Mouse (Mus musculus): ENCODE results near the gene Elp1. TPM values are rescaled to one million over a fixed set of nuclear protein-coding genes. Genes with fewer than 3 reads are reported as not detected.

Elp1 gene
- polyA plus RNA-seq, 1 experiment from 2014 or later, result 96.8 TPM

DNA sequence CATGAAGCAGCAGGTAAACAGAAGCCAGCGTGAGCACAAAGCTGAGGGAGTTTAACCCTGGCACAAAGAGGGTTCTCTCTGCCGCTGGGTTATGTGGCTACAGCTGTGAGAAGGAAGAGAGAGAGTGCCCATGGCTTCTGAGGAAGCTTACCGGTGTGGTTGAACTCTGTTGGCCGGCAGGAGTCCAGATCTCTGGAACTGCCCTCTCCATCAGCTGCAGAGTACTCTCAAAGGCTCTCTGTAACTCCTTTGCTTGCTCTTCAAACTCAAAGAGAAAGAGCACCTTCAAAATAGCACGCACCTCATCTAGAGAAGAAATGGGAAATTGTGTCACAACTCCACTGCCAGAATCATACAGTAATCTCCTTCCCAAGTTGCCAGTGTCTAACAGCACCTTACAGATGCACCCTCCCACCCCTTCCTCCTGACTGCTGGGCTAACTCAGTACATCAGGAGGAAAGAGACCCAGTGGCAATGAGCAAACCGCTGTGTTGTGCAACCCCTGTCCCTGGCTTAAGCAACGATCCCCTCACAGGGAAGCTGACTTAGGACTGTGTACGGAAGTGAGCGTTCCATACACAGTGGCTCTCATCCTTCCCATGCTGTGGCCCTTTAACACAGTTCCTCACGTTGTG, 45.0 kb downstream of the Elp1 start:
- H3K36me3 ChIP-seq, result peaks cover 97% of the 10 kb centered on the region
- no peak for DNase-seq (ENCODE audit: low spot score)
- H3K27ac ChIP-seq, result no peak overlapping the region
- H3K4me1 ChIP-seq, result no peaks in the 10 kb centered on the region
- H3K4me3 ChIP-seq, result no peak overlapping the region
- H3K9me3 ChIP-seq (replicated peaks), result no peaks in the 10 kb centered on the region
- no peaks in the 10 kb centered on the region for H3K27me3 ChIP-seq (ENCODE audit: low read depth, poor library complexity, severe bottlenecking)
- WGBS, result 94% methylated on average over 10 of the region's 10 CpGs

DNA sequence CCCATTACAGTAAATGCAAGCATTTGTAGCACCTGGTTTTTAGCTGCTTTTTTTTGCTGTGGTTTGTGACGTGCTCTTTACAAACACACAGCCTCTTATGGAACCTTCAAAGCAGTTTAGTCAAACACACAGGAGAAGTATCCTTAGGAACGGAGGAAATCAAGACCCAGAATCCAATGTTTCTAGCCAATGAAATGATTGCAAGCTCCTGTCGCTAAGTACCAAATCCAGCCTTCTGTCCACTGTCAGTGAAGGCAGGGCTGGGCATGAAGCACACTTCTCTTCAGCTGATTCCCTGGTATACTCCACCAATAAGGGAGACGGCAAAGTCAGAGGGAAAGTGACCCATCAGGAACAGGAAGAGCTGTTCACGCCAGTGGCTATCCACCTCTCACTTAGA, 46.1 kb downstream of the Elp1 start:
- Histone ChIP-seq H3K9me3 (replicated peaks) (no peaks in the 10 kb centered on the region), H3K27me3 (ENCODE audit: low read depth, poor library complexity, severe bottlenecking) (no peaks in the 10 kb centered on the region), H3K4me1 (no peaks in the 10 kb centered on the region), H3K27ac (no peak overlapping the region), H3K4me3 (no peak overlapping the region), H3K36me3 (peaks cover 97% of the 10 kb centered on the region)
- no peak for DNase-seq (ENCODE audit: low spot score)
- 94% methylated on average over 5 of the region's 5 CpGs for WGBS

DNA sequence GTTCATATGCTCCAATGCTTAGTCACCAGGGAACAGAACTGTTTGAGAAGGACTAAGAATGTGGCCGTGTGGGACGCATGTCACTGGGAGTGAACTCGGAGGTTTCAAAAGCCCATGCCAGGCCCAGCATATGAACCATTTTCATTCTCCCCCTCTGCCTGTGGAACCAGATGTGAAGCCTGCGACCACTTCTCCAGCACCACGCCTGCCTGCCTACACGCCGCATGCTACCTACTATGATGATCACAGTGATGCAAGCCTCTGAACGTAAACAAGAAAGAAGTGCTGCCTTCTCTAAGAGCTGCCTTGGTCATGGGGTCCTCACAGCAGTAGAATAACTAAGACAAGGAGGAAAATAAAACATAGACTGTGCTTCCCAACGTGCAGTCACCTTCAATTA, 54.7 kb downstream of the Elp1 start:
- H3K27me3 ChIP-seq (ENCODE audit: low read depth, poor library complexity, severe bottlenecking), result no peaks in the 10 kb centered on the region
- no peak overlapping the region for H3K27ac ChIP-seq
- no peaks in the 10 kb centered on the region for H3K9me3 ChIP-seq (replicated peaks)
- no peaks in the 10 kb centered on the region for H3K4me1 ChIP-seq
- no peak overlapping the region for H3K4me3 ChIP-seq
- H3K36me3 ChIP-seq, result peaks cover 89% of the 10 kb centered on the region
- DNase-seq (ENCODE audit: low spot score), result no peak
- 96% methylated on average over 9 of the region's 9 CpGs for WGBS

- no peaks in the 10 kb centered on the region for H3K4me1 ChIP-seq
- H3K27me3 ChIP-seq (ENCODE audit: low read depth, poor library complexity, severe bottlenecking), result no peaks in the 10 kb centered on the region
- no peaks in the 10 kb centered on the region for H3K9me3 ChIP-seq (replicated peaks)
- WGBS, result 98% methylated on average over 2 of the region's 2 CpGs
- H3K36me3 ChIP-seq, result peaks cover 80% of the 10 kb centered on the region
- no peak overlapping the region for H3K4me3 ChIP-seq
- no peak for DNase-seq (ENCODE audit: low spot score)
- H3K27ac ChIP-seq, result no peak overlapping the region
Observed at GRCm38 (mm10) chr4:56746345-56746744, 55.8 kb downstream of the Elp1 start.

- Histone ChIP-seq H3K36me3 (peaks cover 53% of the 10 kb centered on the region), H3K27me3 (ENCODE audit: low read depth, poor library complexity, severe bottlenecking) (no peaks in the 10 kb centered on the region), H3K9me3 (replicated peaks) (no peaks in the 10 kb centered on the region), H3K27ac (no peak within 1 kb of the TSS), H3K4me3 (no peak within 1 kb of the TSS), H3K4me1 (no peaks in the 10 kb centered on the region)
- WGBS, result 98% methylated on average over 21 of the region's 21 CpGs
- no peak for DNase-seq (ENCODE audit: low spot score)
Observed at GRCm38 (mm10) chr4:56743363-56744195, 58.6 kb downstream of the Elp1 start, which contains the start of gene Actl7a. TSS of gene Actl7a (plus strand) at chr4:56743413.

- H3K36me3 ChIP-seq, result peaks cover 45% of the 10 kb centered on the region
- WGBS, result 90% methylated on average over 4 of the region's 4 CpGs
Observed at GRCm38 (mm10) chr4:56742698-56743097, 59.4 kb downstream of the Elp1 start.

DNA sequence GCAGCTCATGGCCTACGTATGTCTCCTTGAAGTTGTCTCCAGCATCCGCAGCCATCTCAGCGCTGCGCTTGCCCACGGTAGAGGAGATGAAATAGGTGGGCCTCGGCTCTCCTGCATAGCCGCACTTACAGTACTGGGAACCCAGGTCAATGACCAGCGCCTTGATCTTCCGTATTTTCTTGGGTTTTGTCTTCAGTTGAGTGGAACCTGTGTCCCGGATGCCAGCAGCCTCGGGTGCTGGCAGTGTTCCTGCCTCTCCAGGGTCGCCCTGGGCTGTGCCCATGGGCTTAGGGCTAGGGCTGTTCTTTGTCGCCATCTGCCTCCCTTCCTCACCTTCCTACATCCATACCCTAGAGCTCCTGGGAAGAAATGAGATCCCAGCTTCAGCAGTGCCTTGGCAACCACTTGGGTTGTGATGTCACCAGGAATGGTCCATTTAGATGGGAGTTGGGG, 61.1 kb downstream of the Elp1 start, which contains the start of gene Actl7b:
TSS of gene Actl7b (minus strand) at position 403 of the 453 bp plus-strand sequence.
- 94% methylated on average over 13 of the region's 13 CpGs for WGBS
- H3K36me3 ChIP-seq, result peaks cover 29% of the 10 kb centered on the region
- H3K4me1 ChIP-seq, result no peaks in the 10 kb centered on the region
- no peaks in the 10 kb centered on the region for H3K9me3 ChIP-seq (replicated peaks)
- no peak within 1 kb of the TSS for H3K27ac ChIP-seq
- DNase-seq (ENCODE audit: low spot score), result no peak
- H3K27me3 ChIP-seq (ENCODE audit: low read depth, poor library complexity, severe bottlenecking), result no peaks in the 10 kb centered on the region
- no peak within 1 kb of the TSS for H3K4me3 ChIP-seq

More at GRCm38 (mm10) chr4:56742698-56743097, 59.4 kb downstream of the Elp1 start:
- Histone ChIP-seq H3K4me3 (no peak overlapping the region), H3K4me1 (no peaks in the 10 kb centered on the region), H3K27ac (no peak overlapping the region), H3K27me3 (ENCODE audit: low read depth, poor library complexity, severe bottlenecking) (no peaks in the 10 kb centered on the region), H3K9me3 (replicated peaks) (no peaks in the 10 kb centered on the region)
- DNase-seq (ENCODE audit: low spot score), result no peak

DNA sequence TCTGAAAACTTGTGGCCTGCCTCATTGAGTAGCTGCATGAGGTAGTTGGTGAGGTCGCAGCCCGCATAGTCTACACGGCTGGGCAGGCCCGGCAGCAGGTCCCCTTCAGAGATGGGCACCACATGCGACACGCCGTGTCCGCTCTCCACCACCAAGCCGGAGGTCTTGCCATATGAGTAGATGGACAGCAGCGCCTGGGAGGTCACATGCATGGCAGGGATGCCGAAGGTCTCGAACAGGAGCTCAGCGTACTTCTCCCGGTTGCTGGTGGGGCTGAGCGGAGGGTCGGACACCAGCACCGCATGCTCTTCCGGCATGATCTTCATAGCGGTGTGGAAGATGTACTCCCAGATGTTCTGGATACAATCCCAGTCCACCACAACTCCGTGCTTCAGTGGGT, 61.5 kb downstream of the Elp1 start:
- 96% methylated on average over 20 of the region's 20 CpGs for WGBS
- no peak for DNase-seq (ENCODE audit: low spot score)
- Histone ChIP-seq H3K4me1 (no peaks in the 10 kb centered on the region), H3K27ac (no peak overlapping the region), H3K9me3 (replicated peaks) (no peaks in the 10 kb centered on the region), H3K27me3 (ENCODE audit: low read depth, poor library complexity, severe bottlenecking) (no peaks in the 10 kb centered on the region), H3K36me3 (peaks cover 24% of the 10 kb centered on the region), H3K4me3 (no peak overlapping the region)

DNA sequence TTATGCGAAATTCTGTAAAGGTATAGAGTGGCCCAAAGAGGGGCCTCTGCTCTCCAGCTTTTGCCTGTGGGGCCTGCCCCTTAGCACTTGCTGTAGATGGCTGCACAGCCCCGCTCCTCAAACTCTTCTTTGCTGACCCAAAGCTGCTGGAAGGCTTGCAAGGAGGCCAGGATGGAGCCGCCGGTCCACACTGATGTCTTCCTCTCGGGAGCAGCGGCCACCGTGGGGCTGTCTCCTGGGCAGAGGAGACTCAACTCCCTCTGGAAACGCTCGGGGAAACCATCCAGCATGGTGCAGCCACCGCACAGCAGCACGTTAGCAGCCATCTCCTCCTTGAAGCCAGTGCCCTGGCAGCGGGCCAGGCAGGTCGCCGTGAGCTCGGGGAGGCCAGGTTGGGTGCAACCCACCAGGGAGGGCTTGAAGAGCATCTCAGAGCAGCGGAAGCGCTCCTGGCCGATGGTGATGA, 62.1 kb downstream of the Elp1 start, which contains the start of gene Gm26657:
TSS of gene Gm26657 (plus strand) at position 51 of the 466 bp plus-strand sequence.
- Histone ChIP-seq H3K4me3 (no peak within 1 kb of the TSS), H3K4me1 (no peaks in the 10 kb centered on the region), H3K27me3 (ENCODE audit: low read depth, poor library complexity, severe bottlenecking) (no peaks in the 10 kb centered on the region), H3K9me3 (replicated peaks) (no peaks in the 10 kb centered on the region), H3K36me3 (peaks cover 18% of the 10 kb centered on the region), H3K27ac (no peak within 1 kb of the TSS)
- WGBS, result 87% methylated on average over 18 of the region's 18 CpGs
- DNase-seq (ENCODE audit: low spot score), result no peak

DNA sequence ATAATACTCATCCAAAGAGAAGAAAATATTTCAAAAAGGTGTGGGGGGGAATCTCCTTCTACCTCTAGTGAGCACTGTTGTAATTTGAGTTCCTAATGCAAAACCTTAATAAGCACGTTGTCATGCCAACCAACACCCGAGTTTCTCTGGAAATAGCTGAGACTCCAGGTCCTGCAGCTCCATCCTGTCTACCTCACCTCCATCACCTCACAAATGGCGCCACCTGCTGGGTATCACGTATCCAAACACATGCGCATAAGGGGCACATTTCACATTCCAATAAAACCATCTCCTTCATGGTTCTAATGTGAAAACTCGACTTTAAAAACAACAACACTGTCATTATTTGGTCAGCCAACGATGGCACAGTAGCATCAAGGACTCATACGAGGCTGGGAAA, 76.3 kb downstream of the Elp1 start:
- Histone ChIP-seq H3K4me1 (no peaks in the 10 kb centered on the region), H3K27ac (no peak overlapping the region), H3K27me3 (ENCODE audit: low read depth, poor library complexity, severe bottlenecking) (no peaks in the 10 kb centered on the region), H3K4me3 (no peak overlapping the region), H3K9me3 (replicated peaks) (no peaks in the 10 kb centered on the region), H3K36me3 (no peaks in the 10 kb centered on the region)
- no peak for DNase-seq (ENCODE audit: low spot score)
- WGBS, result 67% methylated on average over 8 of the region's 8 CpGs

DNA sequence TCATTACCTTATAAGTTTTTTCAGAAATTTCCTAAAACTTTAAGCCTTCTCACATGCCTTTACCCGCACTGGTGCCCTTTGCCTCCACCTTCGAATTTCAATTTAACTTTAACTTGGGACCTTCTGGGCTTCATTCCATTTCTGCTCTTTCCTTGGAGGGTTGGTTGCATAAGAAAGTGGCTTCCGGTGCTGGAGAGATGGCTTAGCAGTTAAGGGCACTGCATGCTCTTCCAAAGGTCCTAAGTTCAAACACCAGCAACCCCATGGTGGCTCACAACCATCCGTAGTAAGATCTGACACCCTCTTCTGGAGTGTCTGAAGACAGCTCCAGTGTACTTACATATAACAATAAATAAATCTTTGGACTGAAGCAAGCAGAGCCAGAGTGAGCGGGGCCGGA, 78.9 kb downstream of the Elp1 start:
- Histone ChIP-seq H3K4me3 (no peak overlapping the region), H3K27ac (no peak overlapping the region), H3K36me3 (no peaks in the 10 kb centered on the region), H3K9me3 (replicated peaks) (no peaks in the 10 kb centered on the region), H3K4me1 (no peaks in the 10 kb centered on the region), H3K27me3 (ENCODE audit: low read depth, poor library complexity, severe bottlenecking) (no peaks in the 10 kb centered on the region)
- DNase-seq (ENCODE audit: low spot score), result no peak
- 93% methylated on average over 6 of the region's 6 CpGs for WGBS

GRCm38 (mm10) chr4:56722346-56722745, 79.8 kb downstream of the Elp1 start:
- H3K36me3 ChIP-seq, result no peaks in the 10 kb centered on the region
- no peaks in the 10 kb centered on the region for H3K9me3 ChIP-seq (replicated peaks)
- no peak for DNase-seq (ENCODE audit: low spot score)
- 73% methylated on average over 6 of the region's 6 CpGs for WGBS
- no peak overlapping the region for H3K4me3 ChIP-seq
- no peaks in the 10 kb centered on the region for H3K4me1 ChIP-seq
- no peaks in the 10 kb centered on the region for H3K27me3 ChIP-seq (ENCODE audit: low read depth, poor library complexity, severe bottlenecking)
- H3K27ac ChIP-seq, result no peak overlapping the region

GRCm38 (mm10) chr4:56721469-56721868, 80.7 kb downstream of the Elp1 start:
- DNase-seq (ENCODE audit: low spot score), result peak; percentile 49
- WGBS, result 33% methylated on average over 3 of the region's 3 CpGs

More at GRCm38 (mm10) chr4:56721469-56721868, 80.7 kb downstream of the Elp1 start:
- H3K4me1 ChIP-seq, result no peaks in the 10 kb centered on the region
- H3K9me3 ChIP-seq (replicated peaks), result no peaks in the 10 kb centered on the region
- no peaks in the 10 kb centered on the region for H3K27me3 ChIP-seq (ENCODE audit: low read depth, poor library complexity, severe bottlenecking)
- H3K4me3 ChIP-seq, result no peak overlapping the region
- no peaks in the 10 kb centered on the region for H3K36me3 ChIP-seq
- no peak overlapping the region for H3K27ac ChIP-seq
